Mouse (Mus musculus) heart, embryonic 12.5 days (tissue): ENCODE results near the gene Nuak2. TPM values are rescaled to one million over a fixed set of nuclear protein-coding genes. Genes with fewer than 3 reads are reported as not detected.
"Not testable (repeated sequence)": the region's sequence is repeated elsewhere in the genome, so short reads cannot be mapped to it uniquely, and the experiment has no call there.

Experiments used
- ATAC-seq: fragments of 200-750 bp; cut with Nextera tagmentation; 2 replicates; pipeline ENCODE4 v1.8.0; 2017; ENCODE audit warnings: moderate TSS enrichment, moderate library complexity; ENCODE audit not compliant: insufficient number of reproducible peaks, low FRiP score
- H3K27ac ChIP-seq: fragments of 300-500 bp; sonication (generic); 2 replicates; pipeline ENCODE4 v1.5.1; 2016; ENCODE audit warnings: mild to moderate bottlenecking, moderate library complexity; ENCODE audit not compliant: poor library complexity, severe bottlenecking
- H3K27me3 ChIP-seq: fragments of 300-500 bp; sonication (generic); replicated peaks from 2 replicates; pipeline ENCODE4 v1.6.1; 2016; ENCODE audit warnings: mild to moderate bottlenecking, moderate library complexity
- H3K36me3 ChIP-seq: fragments of 300-500 bp; sonication (generic); 2 replicates; pipeline ENCODE4 v1.6.1; 2016; ENCODE audit warnings: mild to moderate bottlenecking, moderate library complexity
- H3K4me1 ChIP-seq: fragments of 300-500 bp; sonication (generic); replicated peaks from 2 replicates; pipeline ENCODE4 v1.6.1; 2016; ENCODE audit warnings: mild to moderate bottlenecking
- H3K4me2 ChIP-seq: fragments of 300-500 bp; sonication (generic); 2 replicates; pipeline ENCODE4 v1.6.1; 2016; ENCODE audit warnings: mild to moderate bottlenecking, moderate library complexity
- H3K4me3 ChIP-seq: fragments of 300-500 bp; sonication (generic); 2 replicates; pipeline ENCODE4 v1.5.1; 2016; ENCODE audit warnings: mild to moderate bottlenecking
- H3K9ac ChIP-seq: fragments of 300-500 bp; sonication (generic); 2 replicates; pipeline ENCODE4 v1.6.1; 2016; ENCODE audit warnings: mild to moderate bottlenecking, moderate library complexity
- H3K9me3 ChIP-seq: fragments of 300-500 bp; sonication (generic); replicated peaks from 2 replicates; pipeline ENCODE4 v1.6.1; 2016; ENCODE audit warnings: mild to moderate bottlenecking, moderate library complexity
- WGBS: fragments of 180-500 bp; shearing (Covaris S2); methylation state at CpG from one replicate; pipeline ENCODE4 v1.1.7; 2016; 5-methylcytosine and 5-hydroxymethylcytosine counted together
- polyA plus RNA-seq: library from polyadenylated mRNA; unstranded; fragments of >200 nt; fragmentation: Nextera tagmentation; extraction: Ambion mirVana; gene quantifications from 2 replicates; pipeline ENCODE4 v1.2.1, GENCODE M21; 2016

Nuak2 gene
- polyA plus RNA-seq, 1 experiment from 2014 or later, result 2.6 TPM

GRCm38 (mm10) chr1:132341731-132342501, 26.0 kb downstream of the Nuak2 start:
- no peak overlapping the region for H3K4me2 ChIP-seq
- no peak overlapping the region for H3K4me3 ChIP-seq
- 39% methylated on average over 5 of the region's 5 CpGs for WGBS
- H3K9ac ChIP-seq, result no peak overlapping the region
- no peaks in the 10 kb centered on the region for H3K36me3 ChIP-seq
- no peak for ATAC-seq
- no peak overlapping the region for H3K27ac ChIP-seq
- H3K27me3 ChIP-seq, result no peaks in the 10 kb centered on the region
- peaks cover 43% of the 10 kb centered on the region for H3K4me1 ChIP-seq
- no peaks in the 10 kb centered on the region for H3K9me3 ChIP-seq

- peaks cover 39% of the 10 kb centered on the region for H3K4me1 ChIP-seq
- no peak overlapping the region for H3K9ac ChIP-seq
- no peak overlapping the region for H3K4me2 ChIP-seq
- WGBS, result 74% methylated on average over 3 of the region's 3 CpGs
- no peaks in the 10 kb centered on the region for H3K36me3 ChIP-seq
- no peak; the same call in 1 of the 2 replicates for ATAC-seq
- H3K27ac ChIP-seq, result no peak overlapping the region
- H3K27me3 ChIP-seq, result no peaks in the 10 kb centered on the region
- H3K4me3 ChIP-seq, result no peak overlapping the region
- H3K9me3 ChIP-seq, result no peaks in the 10 kb centered on the region
Measured at GRCm38 (mm10) chr1:132342518-132342917, 26.6 kb downstream of the Nuak2 start.

GRCm38 (mm10) chr1:132343191-132343590, 27.3 kb downstream of the Nuak2 start:
- 90% methylated on average over 2 of the region's 2 CpGs for WGBS
- H3K9me3 ChIP-seq, result no peaks in the 10 kb centered on the region
- peaks cover 32% of the 10 kb centered on the region for H3K4me1 ChIP-seq
- no peaks in the 10 kb centered on the region for H3K36me3 ChIP-seq
- H3K4me2 ChIP-seq, result no peak overlapping the region
- no peak for ATAC-seq
- no peak overlapping the region for H3K4me3 ChIP-seq
- no peaks in the 10 kb centered on the region for H3K27me3 ChIP-seq
- no peak overlapping the region for H3K9ac ChIP-seq
- no peak overlapping the region for H3K27ac ChIP-seq

- no peaks in the 10 kb centered on the region for H3K9me3 ChIP-seq
- no peak overlapping the region for H3K4me2 ChIP-seq
- no peaks in the 10 kb centered on the region for H3K36me3 ChIP-seq
- H3K9ac ChIP-seq, result no peak overlapping the region
- no peak overlapping the region for H3K4me3 ChIP-seq
- no peaks in the 10 kb centered on the region for H3K27me3 ChIP-seq
- H3K4me1 ChIP-seq, result peaks cover 28% of the 10 kb centered on the region
- ATAC-seq, result no peak
- no peak overlapping the region for H3K27ac ChIP-seq
- WGBS, result 87% methylated on average over 1 of the region's 1 CpGs
Measured at GRCm38 (mm10) chr1:132343656-132344055, 27.7 kb downstream of the Nuak2 start.

GRCm38 (mm10) chr1:132345514-132345913, 29.6 kb downstream of the Nuak2 start:
- Histone ChIP-seq H3K36me3 (no peaks in the 10 kb centered on the region), H3K4me2 (no peak overlapping the region), H3K9ac (no peak overlapping the region), H3K27me3 (no peaks in the 10 kb centered on the region), H3K9me3 (peaks cover under 1% of the 10 kb centered on the region; the same call in 1 of the 2 replicates), H3K4me1 (peaks cover 25% of the 10 kb centered on the region), H3K27ac (no peak overlapping the region), H3K4me3 (no peak overlapping the region)
- ATAC-seq, result no peak
- 75% methylated on average over 4 of the region's 4 CpGs for WGBS

GRCm38 (mm10) chr1:132346134-132346851, 30.4 kb downstream of the Nuak2 start:
- H3K27me3 ChIP-seq, result no peaks in the 10 kb centered on the region
- no peak overlapping the region for H3K27ac ChIP-seq
- no peaks in the 10 kb centered on the region for H3K36me3 ChIP-seq
- H3K4me2 ChIP-seq, result no peak overlapping the region
- H3K9ac ChIP-seq, result no peak overlapping the region
- peaks cover 7% of the 10 kb centered on the region; the same call in 1 of the 2 replicates for H3K9me3 ChIP-seq
- WGBS, result 56% methylated on average over 12 of the region's 12 CpGs
- H3K4me3 ChIP-seq, result no peak overlapping the region
- peaks cover 25% of the 10 kb centered on the region for H3K4me1 ChIP-seq
- ATAC-seq, result peak; percentile 55; the same call in 1 of the 2 replicates

- Histone ChIP-seq H3K9ac (no peak overlapping the region), H3K4me1 (peaks cover 23% of the 10 kb centered on the region), H3K27me3 (no peaks in the 10 kb centered on the region), H3K9me3 (peaks cover 7% of the 10 kb centered on the region; the same call in 1 of the 2 replicates), H3K4me3 (no peak overlapping the region), H3K36me3 (no peaks in the 10 kb centered on the region), H3K27ac (no peak overlapping the region), H3K4me2 (no peak overlapping the region)
- no peak for ATAC-seq
Measured at GRCm38 (mm10) chr1:132346951-132347350, 31.0 kb downstream of the Nuak2 start.

GRCm38 (mm10) chr1:132348401-132348800, 32.5 kb downstream of the Nuak2 start:
- H3K36me3 ChIP-seq, result no peaks in the 10 kb centered on the region
- 85% methylated on average over 5 of the region's 5 CpGs for WGBS
- H3K9me3 ChIP-seq, result peaks cover 7% of the 10 kb centered on the region; the same call in 1 of the 2 replicates
- no peak for ATAC-seq
- H3K4me2 ChIP-seq, result no peak overlapping the region
- no peaks in the 10 kb centered on the region for H3K27me3 ChIP-seq
- no peak overlapping the region for H3K4me3 ChIP-seq
- H3K27ac ChIP-seq, result no peak overlapping the region
- no peak overlapping the region for H3K9ac ChIP-seq
- peaks cover 19% of the 10 kb centered on the region for H3K4me1 ChIP-seq

GRCm38 (mm10) chr1:132349049-132349448, 33.1 kb downstream of the Nuak2 start:
- not testable (repeated sequence) for H3K4me3 ChIP-seq, H3K9ac ChIP-seq, H3K9me3 ChIP-seq

GRCm38 (mm10) chr1:132349601-132350000, 33.7 kb downstream of the Nuak2 start:
- WGBS, result 86% methylated on average over 3 of the region's 3 CpGs

More at GRCm38 (mm10) chr1:132349049-132349448, 33.1 kb downstream of the Nuak2 start:
- peaks cover 24% of the 10 kb centered on the region for H3K4me1 ChIP-seq
- ATAC-seq, H3K27me3 ChIP-seq, H3K27ac ChIP-seq, H3K4me2 ChIP-seq, H3K36me3 ChIP-seq: not testable (repeated sequence)

GRCm38 (mm10) chr1:132351058-132351457, 35.1 kb downstream of the Nuak2 start:
- H3K9me3 ChIP-seq, result peaks cover 7% of the 10 kb centered on the region; the same call in 1 of the 2 replicates
- WGBS, result 91% methylated on average over 4 of the region's 4 CpGs
- no peak overlapping the region for H3K27ac ChIP-seq
- no peak for ATAC-seq
- no peak overlapping the region for H3K4me2 ChIP-seq
- H3K27me3 ChIP-seq, result no peaks in the 10 kb centered on the region
- no peak overlapping the region for H3K4me3 ChIP-seq
- no peak overlapping the region for H3K9ac ChIP-seq
- peaks cover 35% of the 10 kb centered on the region for H3K4me1 ChIP-seq
- no peaks in the 10 kb centered on the region for H3K36me3 ChIP-seq

More at GRCm38 (mm10) chr1:132349601-132350000, 33.7 kb downstream of the Nuak2 start:
- peaks cover 30% of the 10 kb centered on the region for H3K4me1 ChIP-seq
- H3K36me3 ChIP-seq, H3K9ac ChIP-seq, H3K9me3 ChIP-seq, H3K27ac ChIP-seq, H3K27me3 ChIP-seq, H3K4me3 ChIP-seq, H3K4me2 ChIP-seq, ATAC-seq: not testable (repeated sequence)
